Mouse (Mus musculus) hematopoietic stem cell, adult 5-6 weeks (primary cell): ENCODE data around the gene Golph3l. TPM values are rescaled to one million over a fixed set of nuclear protein-coding genes. Genes with fewer than 3 reads are reported as not detected.
"Not testable (repeated sequence)": the region's sequence is repeated elsewhere in the genome, so short reads cannot be mapped to it uniquely, and the experiment has no call there.

ENCODE experiments used
- ATAC-seq, 2 experiments: fragments of 125-278 bp in 1 of 2; replicated peaks in 1 of 2; 2 replicates each; pipeline ENCODE4 v1.8.0; 2016 to 2017; ENCODE audit warnings: inconsistent platforms in 2 of 2, mild to moderate bottlenecking in 2 of 2, moderate number of reproducible peaks in 2 of 2, low read depth in 1 of 2, moderate TSS enrichment in 1 of 2; ENCODE audit not compliant: low FRiP score in 2 of 2, poor library complexity in 2 of 2, severe bottlenecking in 2 of 2, insufficient read depth in 1 of 2, low TSS enrichment in 1 of 2
- total RNA-seq: library from RNA; stranded (forward); fragments of 172-1452, 232-1000 nt; gene quantifications from 2 replicates; pipeline ENCODE4 v1.2.3, GENCODE M21; 2017

The Golph3l gene
- total RNA-seq, 1 experiment from 2014 or later = 67.3 TPM

DNA sequence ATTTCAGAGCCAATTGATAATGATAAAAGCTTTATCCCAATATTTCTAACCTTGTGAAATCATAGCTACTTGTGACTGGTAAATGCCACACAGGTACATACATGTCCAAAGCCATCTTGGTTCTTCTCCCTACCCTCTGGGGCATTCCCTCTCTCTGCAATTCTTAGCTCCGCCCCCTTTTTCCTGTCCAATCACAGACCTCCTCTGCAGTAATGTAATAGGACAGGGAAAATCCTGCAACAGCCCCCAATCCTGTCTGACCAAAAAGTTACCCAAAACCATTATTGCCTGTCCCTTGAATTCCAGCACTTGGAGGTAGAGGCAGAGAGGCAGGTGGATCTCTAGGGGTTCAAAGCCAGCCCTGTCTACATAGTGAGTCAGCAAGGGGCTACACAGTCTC is 32.5 kb downstream of the Golph3l start:
- no peak for ATAC-seq

DNA sequence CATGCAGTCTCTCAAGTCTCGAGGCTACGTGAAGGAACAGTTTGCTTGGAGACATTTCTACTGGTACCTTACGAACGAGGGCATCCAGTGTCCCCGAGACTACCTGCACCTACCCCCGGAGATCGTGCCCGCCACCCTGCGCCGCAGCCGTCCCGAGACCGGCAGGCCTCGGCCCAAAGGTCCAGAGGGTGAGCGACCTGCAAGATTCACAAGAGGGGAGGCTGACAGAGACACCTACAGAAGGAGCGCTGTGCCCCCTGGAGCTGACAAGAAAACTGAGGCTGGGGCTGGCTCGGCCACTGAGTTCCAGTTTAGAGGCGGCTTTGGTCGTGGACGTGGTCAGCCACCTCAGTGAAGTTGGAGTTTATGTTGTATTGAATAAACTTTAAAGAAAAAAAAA is 33.7 kb downstream of the Golph3l start:
- not testable (repeated sequence) for ATAC-seq

DNA sequence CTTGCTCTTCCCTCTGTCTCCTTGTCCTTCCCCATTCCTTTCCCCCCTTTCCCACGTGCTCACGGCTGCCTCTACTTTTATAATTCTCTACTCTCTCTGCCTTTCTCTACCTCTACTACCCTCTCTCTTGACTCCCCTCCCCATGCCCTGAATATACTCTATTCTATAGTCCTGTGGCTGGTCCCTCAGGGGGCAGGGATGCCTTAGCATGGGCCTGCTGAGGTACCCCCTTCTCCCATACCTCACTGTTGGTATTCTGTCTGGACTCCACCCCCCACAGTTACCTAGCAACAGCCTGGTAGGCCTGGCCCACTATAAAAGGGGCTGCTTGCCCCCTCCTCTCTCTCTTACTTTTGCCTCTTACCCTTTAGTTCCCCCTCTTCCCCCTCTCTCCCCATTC is 34.8 kb downstream of the Golph3l start:
- ATAC-seq = no peak

DNA sequence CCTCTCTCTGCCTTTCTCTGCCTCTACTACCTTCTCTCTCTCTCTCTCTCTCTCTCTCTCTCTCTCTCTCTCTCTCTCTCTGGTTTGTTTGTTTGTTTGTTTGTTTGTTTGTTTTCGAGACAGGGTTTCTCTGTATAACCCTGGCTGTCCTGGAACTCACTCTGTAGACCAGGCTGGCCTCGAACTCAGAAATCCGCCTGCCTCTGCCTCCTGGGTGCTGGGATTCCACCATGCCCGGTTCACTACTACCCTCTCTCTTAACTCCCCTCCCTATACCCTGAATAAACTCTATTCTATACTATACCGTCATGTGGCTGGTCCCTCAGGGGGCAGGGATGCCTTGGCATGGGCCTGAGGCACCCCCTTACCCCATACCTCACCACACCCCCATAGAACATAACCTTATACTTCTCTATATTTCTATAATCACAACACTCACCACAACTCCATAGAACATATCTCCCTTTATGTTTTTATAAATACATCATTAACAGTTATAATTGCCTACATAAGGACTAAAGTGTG is 35.3 kb downstream of the Golph3l start:
- not testable (repeated sequence) for ATAC-seq

DNA sequence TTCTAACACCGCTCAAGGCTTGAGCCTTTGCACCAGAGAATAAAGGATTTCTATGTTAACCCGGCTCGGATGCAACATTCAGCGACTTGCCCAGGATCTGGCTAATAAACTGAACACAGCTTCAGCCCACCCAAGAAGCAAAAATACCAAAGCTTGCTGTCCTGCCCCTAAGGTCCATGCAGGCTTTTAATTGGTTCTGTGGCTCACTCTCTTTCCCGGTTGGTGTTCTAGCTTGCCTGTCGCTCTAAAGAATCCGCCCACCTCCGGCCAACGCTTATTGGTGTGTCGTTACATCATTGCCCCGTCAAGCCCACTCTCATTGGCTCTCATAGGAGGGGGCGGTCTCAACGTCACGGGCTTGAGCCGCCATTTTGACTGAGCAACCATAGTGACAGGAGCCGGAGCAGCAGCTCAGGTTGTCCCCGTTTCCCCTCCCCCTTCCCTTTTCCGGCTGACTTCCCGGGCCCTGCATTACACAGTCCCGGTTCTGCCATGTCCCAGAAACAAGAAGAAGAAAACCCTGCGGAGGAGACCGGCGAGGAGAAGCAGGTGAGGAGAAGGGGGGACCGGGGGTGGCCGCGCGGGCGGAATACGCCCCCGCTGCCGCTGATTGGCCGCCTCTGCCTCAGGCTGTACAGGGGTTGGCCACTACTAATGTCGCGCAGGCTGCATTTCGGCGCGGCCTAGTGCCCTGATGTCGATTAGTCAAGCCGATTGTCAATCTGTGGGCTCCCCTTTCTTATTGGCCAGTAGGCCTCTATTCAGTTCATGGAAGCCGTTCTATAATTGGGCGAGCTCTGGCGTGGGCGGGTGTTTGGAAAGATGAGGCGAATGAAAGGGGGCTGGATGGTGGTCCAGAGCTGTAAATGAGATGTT is 36.1 kb downstream of the Golph3l start, which contains the start of gene Ensa:
TSS of gene Ensa (plus strand) at position 366 of the 876 bp plus-strand sequence.
- ATAC-seq = peak; percentile 94 to 96

DNA sequence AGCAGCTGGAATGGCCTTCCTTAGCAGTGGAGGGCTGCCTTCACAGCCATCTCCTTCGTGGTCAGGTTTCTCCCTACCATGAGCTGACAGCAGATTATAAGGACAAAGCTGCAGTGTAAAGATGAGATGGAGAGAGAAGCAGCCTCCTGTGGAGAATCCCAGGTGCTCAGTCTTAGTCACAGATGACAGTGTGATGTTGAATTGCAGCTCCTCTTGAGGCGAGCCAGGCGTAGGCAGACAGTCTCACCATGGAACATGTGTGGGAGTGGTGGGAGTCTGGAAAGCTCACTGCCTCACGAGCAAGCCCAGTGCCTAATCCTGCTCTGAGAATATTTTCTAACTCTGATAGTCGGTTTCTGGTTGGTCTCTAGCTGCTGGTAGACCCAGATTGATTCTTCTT is 39.0 kb downstream of the Golph3l start:
- no peak for ATAC-seq

DNA sequence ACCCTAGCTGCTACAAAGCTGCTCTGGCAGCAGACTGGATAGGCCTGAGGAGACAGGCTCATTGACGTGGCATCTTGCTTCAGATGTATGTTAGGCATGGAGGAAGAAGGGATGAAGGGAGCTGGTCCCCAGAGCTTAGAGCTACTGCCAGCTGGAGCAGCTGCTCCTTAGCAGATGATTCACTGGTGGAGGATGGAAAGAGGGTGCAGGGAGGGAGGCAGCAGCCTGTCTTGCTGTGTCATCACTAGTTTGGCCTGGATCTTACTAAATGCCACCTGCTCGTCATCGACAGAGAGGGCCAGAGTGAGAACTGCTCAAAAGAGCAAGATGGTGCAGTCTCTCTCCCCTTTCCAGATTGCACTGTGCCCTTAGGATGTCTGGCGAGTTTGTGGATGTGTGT is 41.0 kb downstream of the Golph3l start:
- ATAC-seq = no peak

DNA sequence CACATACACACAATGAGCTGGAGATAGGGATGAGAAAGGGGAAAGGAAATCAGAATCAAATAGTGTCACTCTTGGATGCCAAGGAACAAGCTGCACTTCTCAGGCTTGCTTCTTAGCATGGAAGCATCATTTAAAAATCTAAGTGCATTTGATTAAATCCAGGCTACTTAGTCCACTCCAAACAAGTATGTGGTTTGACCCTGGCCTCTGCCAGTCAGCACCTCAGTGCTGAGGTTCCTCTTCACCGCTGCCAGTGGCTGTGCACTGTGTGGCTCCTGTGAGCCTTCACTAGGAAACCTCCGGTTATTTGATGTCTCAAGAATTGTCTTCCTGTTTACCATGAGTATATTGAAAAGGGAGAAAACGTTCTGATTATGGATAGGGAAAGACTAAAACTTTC is 42.1 kb downstream of the Golph3l start:
- ATAC-seq = no peak

DNA sequence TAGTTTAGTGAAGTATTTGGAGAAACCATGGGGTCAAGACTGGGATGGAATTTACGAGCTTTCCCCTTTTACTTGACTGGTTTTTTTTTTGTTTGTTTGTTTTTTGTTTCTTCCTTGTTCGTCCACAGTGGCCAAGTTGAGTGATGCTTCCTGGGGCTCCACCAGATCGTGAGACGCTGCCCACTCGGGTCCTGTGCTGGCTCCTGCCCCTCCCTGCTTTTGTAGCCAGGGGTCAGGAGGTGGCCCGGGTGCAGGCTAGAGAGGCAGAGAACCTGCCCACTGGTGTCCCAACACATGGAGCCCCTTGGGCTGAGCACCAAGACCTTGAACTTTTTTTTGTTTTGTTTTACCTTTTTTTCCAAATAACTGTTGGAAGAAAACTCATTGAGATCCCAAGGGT is 42.6 kb downstream of the Golph3l start:
- ATAC-seq = no peak

DNA sequence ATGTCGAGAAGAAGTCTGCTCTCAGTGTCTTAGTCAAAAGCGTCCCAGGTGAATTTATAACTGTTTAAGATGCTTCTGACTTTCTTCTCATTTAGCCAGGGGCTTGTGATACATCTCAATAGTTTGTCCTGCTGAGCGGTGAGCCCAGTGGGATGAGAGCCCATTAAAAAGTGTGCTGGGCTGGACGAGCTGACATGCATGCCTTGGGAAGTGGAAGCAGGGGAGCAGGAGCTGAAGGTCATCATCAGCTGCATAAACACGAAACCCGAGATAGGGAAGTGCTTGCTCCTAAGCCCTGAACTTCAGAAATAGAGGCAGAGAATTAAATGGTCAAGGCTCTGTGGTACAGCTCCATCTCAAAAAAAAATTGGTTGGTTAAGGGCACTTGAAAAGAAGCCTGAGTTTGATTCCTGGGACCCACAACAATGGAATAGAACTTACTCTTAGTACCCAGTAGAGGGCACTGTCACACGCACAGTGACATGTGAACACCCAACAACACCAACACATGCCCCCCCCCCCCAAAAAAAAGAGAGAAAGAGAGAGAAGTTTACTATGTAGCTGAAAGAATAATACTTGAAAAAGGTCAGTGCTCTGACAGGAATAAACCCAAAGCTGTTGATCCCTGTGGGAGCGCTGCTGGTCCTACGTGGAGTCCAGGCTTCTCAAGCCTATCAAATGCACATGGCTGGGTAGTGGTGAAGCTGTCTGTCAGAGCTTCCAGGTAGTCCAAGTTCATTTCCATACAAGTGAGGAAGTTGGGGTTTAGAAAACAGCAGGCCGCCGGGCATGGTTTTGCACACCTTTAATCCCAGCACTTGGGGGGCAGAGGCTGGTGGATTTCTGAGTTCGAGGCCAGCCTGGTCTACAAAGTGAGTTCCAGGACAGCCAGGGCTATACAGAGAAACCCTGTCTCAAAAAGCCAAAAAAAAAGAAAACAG is 44.2 kb downstream of the Golph3l start:
- ATAC-seq = peak; percentile 22 to 43; a peak in 2 of 4 replicates

DNA sequence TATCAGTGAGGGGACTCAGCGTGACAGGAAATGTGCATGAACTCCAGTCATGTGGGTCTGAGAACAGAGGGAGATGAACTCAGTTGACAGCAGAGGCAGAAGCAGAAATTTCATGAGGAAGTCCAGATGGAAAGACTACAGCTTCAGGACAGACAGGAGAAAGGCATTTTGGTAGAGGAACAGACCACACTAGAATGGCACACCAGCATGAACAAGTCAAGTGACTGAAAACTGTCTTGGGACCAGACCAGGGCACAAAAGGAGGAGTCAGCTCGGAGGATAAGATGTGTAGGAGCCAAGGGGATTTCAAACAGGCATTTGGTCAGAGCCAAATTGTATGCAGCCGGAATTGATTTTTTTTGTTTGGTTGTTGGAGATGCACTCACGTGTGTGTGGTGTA is 46.9 kb downstream of the Golph3l start:
- no peak for ATAC-seq

DNA sequence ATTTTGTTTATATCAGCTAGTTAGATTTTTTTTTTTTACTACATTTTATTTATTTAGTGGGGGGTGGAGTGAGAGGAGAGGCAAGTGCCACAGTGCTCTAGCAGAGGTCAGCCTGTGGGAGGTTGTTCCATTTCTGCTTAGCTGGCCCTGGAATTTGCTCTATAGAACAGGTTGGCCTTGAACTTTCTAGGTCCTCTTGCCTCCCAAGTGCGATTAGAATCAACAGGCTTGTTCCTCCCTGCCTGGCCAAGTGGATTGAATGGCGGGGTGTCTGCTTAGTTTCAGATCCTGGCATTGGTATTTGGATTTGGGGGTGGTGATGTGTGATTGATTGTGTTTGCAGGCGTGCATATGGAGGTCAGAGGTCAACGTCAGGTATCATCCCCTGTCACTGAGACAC is 47.3 kb downstream of the Golph3l start:
- no peak for ATAC-seq

DNA sequence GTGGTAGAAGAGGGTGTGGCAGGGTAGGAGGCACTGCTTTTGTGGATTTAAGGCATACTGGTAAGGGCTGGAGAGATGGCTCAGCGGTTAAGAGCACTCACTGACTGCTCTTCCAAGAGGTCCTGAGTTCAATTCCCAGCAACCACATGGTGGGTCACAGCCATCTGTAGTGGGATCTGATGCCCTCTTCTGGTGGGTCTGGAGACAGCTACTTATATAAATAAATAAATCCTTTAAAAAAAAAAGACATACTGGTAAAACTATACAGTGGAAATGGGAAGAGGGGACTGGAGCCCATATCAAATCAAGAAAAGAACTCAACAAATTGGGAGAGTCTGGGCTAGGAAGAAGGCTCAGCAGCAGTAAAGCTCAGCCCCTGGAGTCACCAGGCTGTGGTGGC is 51.0 kb downstream of the Golph3l start:
- ATAC-seq = no peak

DNA sequence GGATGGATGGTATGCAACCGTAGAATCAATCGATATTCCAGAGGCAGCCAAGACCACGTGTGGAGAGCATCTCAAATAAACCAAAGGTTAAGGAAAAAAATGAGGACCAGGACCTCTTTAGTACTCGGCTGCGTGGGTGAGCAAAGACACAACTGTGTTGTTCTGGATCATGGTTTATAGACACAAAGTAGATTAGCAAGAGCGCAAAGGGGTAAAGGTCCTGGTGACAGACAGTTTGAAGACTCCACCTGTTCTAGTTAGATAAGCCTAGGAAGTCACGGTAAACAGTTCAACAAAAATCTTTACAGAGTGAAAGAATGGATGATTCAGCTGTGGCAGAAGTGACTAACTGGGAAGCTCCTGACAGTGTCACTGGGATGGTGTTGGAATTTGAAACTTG is 54.4 kb downstream of the Golph3l start:
- ATAC-seq = no peak

DNA sequence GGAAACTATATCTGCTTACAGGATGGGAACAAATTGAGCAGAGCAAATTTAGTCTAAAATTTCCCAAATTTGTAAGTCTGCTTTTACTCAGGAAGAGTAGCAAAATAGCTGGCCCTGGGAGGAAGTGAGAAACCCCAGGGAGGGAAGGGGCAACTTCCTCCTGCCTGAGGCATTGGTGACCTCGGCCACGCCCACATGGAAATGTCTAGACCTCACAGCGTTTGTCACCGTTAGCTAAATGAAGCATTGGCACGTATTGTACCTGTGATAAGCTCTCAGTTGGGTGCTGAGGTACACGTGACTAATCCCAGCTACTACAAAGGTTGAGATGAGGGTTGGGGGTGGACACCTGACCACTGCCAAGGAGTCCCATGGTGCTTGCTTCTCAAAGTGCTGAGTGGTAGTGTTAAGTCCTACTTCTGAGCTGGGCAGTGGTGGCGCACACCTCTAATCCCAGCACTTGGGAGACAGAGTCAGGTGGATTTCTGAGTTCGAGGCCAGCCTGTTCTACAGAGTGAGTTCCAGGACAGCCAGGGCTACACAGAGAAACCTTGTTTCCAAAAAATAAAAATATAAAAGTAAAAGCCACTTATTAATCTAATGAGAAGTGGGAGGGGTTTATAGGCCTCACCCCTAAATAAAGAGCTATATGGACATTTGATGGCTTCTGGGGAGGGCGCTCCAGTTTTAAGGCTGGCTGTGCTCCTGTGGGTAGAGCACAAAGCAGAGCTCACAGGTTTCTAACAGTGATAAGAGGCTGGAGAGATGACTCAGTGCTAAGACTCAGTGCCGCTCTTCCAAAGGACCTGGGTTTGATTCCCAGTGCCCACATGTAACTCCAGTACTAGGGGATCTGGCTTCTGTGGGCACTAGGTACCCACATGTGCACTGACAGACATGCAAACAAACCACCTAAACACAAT is 56.8 kb downstream of the Golph3l start:
- ATAC-seq = peak; percentile 75 to 95

DNA sequence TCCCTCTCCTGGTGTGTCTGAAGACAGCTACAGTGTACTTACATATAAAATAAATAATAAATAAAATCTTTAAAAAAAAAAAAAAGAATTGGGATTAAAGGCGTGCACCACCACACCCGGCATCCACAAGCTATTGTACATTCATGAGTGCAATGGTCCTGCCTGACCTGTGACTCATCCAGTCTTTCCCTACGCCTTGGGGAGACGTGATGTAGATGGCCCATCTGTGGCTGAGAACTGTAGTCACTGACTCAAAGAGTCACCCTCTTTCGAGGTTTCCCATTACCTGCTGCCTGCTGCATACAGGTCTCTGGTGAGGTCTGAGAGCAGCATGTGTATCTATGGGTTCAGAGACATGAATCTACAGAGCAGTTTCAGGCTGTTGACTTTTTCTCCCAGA is 59.3 kb downstream of the Golph3l start:
- ATAC-seq = no peak
